Mouse (Mus musculus): ENCODE results near the gene Vmn2r32.
"Not testable (repeated sequence)": the region's sequence is repeated elsewhere in the genome, so short reads cannot be mapped to it uniquely, and the experiment has no call there.

The Vmn2r32 gene

DNA sequence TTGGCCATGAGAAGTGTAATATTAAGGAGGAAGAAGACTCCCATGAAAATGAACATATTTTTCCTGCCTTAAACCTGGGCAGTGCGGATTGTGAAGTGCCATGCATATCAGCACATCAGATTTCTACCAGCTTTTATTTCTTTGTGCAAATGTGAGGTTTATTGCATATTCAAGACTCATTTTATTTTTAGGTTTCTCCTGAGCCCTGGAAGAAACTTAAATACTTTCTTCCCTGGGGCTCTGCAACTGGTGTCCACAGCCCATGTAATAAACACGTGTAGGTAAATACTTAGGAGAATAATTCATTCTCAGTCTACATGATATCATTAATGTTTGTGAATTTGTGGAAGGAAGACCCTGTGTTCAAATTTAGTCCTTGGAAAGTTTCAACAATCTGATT lies at the start of gene Vmn2r32:
Gene Vmn2r32 (minus strand): TSS at position 101 of the 400 bp plus-strand sequence.
- DNase-seq: not testable (repeated sequence)

Measured in cerebellum, adult 11 months (tissue).